Mouse (Mus musculus): Measurements from ENCODE around the gene Xpo5. TPM values are rescaled to one million over a fixed set of nuclear protein-coding genes. Genes with fewer than 3 reads are reported as not detected.

Gene Xpo5
- polyA plus RNA-seq, 1 experiment, result 0.51 TPM

DNA sequence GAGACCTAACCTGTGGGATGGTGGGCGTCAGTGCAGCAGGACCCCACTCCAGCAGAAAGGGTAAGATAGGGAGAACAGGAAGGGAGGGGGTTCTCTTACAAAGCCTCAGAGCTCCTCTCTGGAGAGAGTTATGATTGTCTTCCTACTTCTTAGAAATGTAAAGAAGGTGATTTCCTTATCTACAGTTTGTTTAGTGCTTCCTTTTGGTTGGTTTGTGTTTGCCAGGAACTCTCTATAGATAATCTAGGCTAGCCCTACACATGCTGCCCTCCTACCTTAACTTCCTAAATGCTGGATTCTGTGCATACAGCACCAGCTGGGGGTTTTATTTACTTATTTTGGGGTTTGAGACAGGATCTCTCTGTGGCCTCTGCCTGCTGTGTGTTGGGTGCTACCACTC, 33.5 kb downstream of the Xpo5 start:
- no peaks in the 10 kb centered on the region for H3K9me3 ChIP-seq (ENCODE audit: control insufficient read depth, low read length)
- TF ChIP-seq TAL1 (IDR thresholded peaks at IDR 0.05; ENCODE audit: low read length) (no peak), GATA1 (IDR thresholded peaks at IDR 0.05; ENCODE audit: low read length) (no peak)
- H3K4me3 ChIP-seq (replicated peaks), result no peak overlapping the region
- H3K36me3 ChIP-seq (ENCODE audit: control insufficient read depth), result peaks cover 91% of the 10 kb centered on the region
- no peaks in the 10 kb centered on the region for H3K27me3 ChIP-seq (ENCODE audit: control insufficient read depth)
- H3K4me1 ChIP-seq (ENCODE audit: control insufficient read depth), result peaks cover 23% of the 10 kb centered on the region

DNA sequence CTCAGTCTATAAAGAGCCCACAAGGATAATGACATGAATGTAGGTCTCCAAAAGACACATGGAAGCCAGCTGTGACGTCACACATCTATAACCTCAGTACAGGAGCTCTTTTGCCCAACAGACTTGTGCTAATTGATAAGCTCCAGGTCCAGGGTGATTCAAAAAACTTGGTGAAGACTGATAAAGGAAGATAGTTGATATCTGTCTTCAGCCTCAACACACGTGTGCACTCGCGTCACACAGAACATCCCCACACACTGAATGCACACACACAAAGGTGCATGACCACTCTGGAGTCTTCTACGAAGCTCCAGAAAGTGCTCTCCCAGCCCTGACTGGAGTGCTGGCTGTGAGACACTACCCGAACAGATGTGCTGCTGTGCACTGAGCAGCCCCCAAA, 34.5 kb downstream of the Xpo5 start:
- TF ChIP-seq TAL1 (IDR thresholded peaks at IDR 0.05; ENCODE audit: low read length) (no peak), GATA1 (IDR thresholded peaks at IDR 0.05; ENCODE audit: low read length) (no peak)
- peaks cover 23% of the 10 kb centered on the region for H3K4me1 ChIP-seq (ENCODE audit: control insufficient read depth)
- peaks cover 93% of the 10 kb centered on the region for H3K36me3 ChIP-seq (ENCODE audit: control insufficient read depth)
- no peak overlapping the region for H3K4me3 ChIP-seq (replicated peaks)
- no peaks in the 10 kb centered on the region for H3K9me3 ChIP-seq (ENCODE audit: control insufficient read depth, low read length)
- no peaks in the 10 kb centered on the region for H3K27me3 ChIP-seq (ENCODE audit: control insufficient read depth)

DNA sequence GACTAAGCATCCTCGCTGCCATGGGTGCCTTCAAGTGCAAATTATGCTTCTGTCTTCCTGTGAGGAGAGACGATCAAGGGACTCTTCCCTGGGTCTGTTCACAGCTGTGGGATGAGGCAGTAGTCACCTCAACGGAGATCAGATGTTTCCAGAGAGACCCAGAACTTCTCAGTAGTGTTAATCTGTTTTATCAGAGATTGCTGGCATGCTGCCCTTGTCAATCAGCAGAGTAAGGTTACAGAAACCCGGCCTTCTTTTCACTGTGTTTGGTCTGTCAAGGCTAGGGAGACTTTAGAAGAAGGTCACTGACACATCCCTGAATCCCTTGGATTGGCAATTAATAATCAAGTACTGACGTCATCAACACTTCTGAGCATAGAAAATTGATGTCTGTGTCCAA, 34.9 kb downstream of the Xpo5 start:
- no peaks in the 10 kb centered on the region for H3K9me3 ChIP-seq (ENCODE audit: control insufficient read depth, low read length)
- no peaks in the 10 kb centered on the region for H3K27me3 ChIP-seq (ENCODE audit: control insufficient read depth)
- peaks cover 23% of the 10 kb centered on the region for H3K4me1 ChIP-seq (ENCODE audit: control insufficient read depth)
- TF ChIP-seq TAL1 (IDR thresholded peaks at IDR 0.05; ENCODE audit: low read length) (no peak), GATA1 (IDR thresholded peaks at IDR 0.05; ENCODE audit: low read length) (no peak)
- H3K4me3 ChIP-seq (replicated peaks), result no peak overlapping the region
- H3K36me3 ChIP-seq (ENCODE audit: control insufficient read depth), result peaks cover 93% of the 10 kb centered on the region

DNA sequence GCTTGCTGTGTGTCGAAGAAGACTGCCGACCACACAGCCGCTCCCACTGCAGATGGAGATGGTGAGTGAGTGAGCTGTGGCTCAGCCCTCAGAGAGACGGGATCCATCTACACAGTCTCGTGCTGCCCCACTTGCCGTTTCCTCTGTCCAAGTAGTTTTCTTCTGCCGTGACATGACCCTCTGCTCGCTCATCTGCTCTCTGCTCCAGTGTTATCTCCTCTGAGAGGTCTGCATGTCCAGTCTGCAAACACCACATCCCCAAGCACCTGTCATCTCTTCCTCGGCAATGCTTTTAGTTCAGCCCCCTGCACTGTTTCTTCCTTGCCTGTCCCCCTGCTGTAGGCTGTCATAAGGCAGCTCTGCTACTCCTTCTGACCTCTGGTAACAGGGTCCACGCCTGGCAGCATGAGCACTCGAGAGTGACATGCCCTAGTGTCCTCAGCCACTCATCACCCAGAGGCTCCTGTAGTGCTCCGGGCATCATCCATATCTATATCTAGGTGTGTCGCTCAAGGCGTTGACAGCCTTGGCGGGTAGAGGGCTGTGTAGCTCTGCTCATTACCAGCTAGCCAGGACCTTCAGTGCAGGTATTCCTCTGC, 37.0 kb downstream of the Xpo5 start:
- H3K27me3 ChIP-seq (ENCODE audit: control insufficient read depth), result no peaks in the 10 kb centered on the region
- peaks cover 95% of the 10 kb centered on the region for H3K36me3 ChIP-seq (ENCODE audit: control insufficient read depth)
- peaks cover 23% of the 10 kb centered on the region for H3K4me1 ChIP-seq (ENCODE audit: control insufficient read depth)
- TF ChIP-seq GATA1 (IDR thresholded peaks at IDR 0.05; ENCODE audit: low read length), result no peak
- TF ChIP-seq TAL1 (IDR thresholded peaks at IDR 0.05; ENCODE audit: low read length), result no peak
- H3K4me3 ChIP-seq (replicated peaks), result no peak overlapping the region
- no peaks in the 10 kb centered on the region for H3K9me3 ChIP-seq (ENCODE audit: control insufficient read depth, low read length)

DNA sequence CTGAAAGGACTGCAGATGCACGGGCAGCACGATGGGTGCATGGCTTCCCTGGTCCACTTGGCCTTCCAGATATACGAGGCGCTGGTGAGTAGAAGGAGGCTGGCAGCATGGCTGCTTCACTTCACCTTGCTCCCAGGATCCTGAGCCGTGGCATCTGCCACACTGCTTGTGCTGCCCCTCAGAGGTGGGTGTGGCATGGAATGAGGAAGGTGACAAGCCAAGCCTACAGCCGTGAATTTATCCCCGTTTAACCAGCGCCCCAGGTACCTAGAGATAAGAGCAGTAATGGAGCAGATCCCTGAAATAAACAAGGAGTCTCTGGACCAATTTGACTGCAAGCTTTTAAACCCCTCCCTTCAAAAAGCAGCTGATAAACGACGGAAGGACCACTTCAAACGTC, 38.9 kb downstream of the Xpo5 start:
- Histone ChIP-seq H3K36me3 (ENCODE audit: control insufficient read depth) (peaks cover 96% of the 10 kb centered on the region), H3K4me1 (ENCODE audit: control insufficient read depth) (peaks cover 24% of the 10 kb centered on the region), H3K9me3 (ENCODE audit: control insufficient read depth, low read length) (no peaks in the 10 kb centered on the region), H3K4me3 (replicated peaks) (no peak overlapping the region), H3K27me3 (ENCODE audit: control insufficient read depth) (no peaks in the 10 kb centered on the region)
- TF ChIP-seq GATA1 (IDR thresholded peaks at IDR 0.05; ENCODE audit: low read length), result no peak
- TF ChIP-seq TAL1 (IDR thresholded peaks at IDR 0.05; ENCODE audit: low read length), result no peak

DNA sequence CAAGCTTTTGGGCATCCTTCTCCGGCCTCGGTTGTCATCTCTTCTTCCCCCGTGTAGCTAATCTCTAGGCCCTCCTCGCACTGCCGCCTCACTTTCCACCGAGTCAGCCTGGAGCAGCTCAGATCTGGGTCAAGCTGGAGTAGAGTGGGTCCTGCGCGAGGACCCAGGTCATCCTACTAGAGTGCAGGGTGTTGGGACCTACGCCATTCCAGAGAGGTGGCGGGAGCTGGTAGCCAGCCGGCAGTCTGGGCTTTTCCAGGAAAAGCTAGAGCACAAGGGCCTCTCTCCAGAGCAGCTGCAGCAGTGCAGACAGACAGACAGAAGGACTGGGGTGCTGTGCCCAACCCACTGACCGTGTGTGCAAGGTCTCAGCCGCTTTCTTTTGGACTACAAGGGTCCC, 39.7 kb downstream of the Xpo5 start:
- Histone ChIP-seq H3K27me3 (ENCODE audit: control insufficient read depth) (no peaks in the 10 kb centered on the region), H3K9me3 (ENCODE audit: control insufficient read depth, low read length) (no peaks in the 10 kb centered on the region), H3K4me1 (ENCODE audit: control insufficient read depth) (peaks cover 24% of the 10 kb centered on the region), H3K4me3 (replicated peaks) (no peak overlapping the region), H3K36me3 (ENCODE audit: control insufficient read depth) (peaks cover 93% of the 10 kb centered on the region)
- no peak for TF ChIP-seq GATA1 (IDR thresholded peaks at IDR 0.05; ENCODE audit: low read length)
- TF ChIP-seq TAL1 (IDR thresholded peaks at IDR 0.05; ENCODE audit: low read length), result no peak

DNA sequence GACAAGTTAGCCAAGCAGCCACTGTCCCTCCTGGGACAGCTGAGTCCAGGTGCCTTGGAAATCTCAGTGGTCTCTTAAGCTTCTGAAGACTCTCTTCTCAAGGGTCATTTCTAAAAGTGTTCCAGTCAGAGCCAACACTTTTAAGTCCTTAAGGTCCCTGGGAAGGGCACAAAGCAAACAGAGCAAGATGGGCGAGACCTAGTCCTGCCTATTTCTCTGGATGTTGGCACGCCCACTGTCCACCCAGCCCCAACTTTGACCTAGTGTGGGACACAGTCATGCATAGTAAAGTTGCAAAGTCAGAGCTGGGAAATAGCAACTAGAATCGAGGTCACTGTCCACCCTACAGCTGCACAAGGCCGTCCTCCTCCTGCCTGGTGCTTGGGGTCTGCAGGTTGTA, 40.4 kb downstream of the Xpo5 start:
- Histone ChIP-seq H3K9me3 (ENCODE audit: control insufficient read depth, low read length) (no peaks in the 10 kb centered on the region), H3K4me1 (ENCODE audit: control insufficient read depth) (peaks cover 23% of the 10 kb centered on the region), H3K36me3 (ENCODE audit: control insufficient read depth) (peaks cover 87% of the 10 kb centered on the region), H3K27me3 (ENCODE audit: control insufficient read depth) (no peaks in the 10 kb centered on the region), H3K4me3 (replicated peaks) (no peak overlapping the region)
- TF ChIP-seq GATA1 (IDR thresholded peaks at IDR 0.05; ENCODE audit: low read length), result no peak
- TF ChIP-seq TAL1 (IDR thresholded peaks at IDR 0.05; ENCODE audit: low read length), result no peak

DNA sequence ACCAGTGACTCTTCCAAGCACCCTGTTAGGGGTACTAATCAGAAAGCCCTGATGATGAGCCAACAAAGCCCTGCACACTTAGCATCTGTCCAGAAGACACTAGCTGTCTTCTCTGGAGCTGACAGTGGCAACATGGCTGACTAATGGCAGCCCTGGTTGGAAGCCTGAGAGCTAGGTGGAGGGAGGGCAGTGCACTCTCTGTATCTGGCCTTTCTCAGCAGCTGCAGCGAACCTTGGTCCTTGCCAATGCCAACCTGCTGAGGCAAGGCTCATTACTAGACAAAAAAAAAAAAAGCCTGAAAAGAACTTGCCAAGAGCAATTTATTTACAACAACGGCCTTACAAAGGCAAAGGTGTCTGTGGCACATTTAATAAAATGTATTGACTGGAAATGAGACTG, 41.0 kb downstream of the Xpo5 start:
- H3K4me1 ChIP-seq (ENCODE audit: control insufficient read depth), result peaks cover 25% of the 10 kb centered on the region
- H3K4me3 ChIP-seq (replicated peaks), result no peak overlapping the region
- no peaks in the 10 kb centered on the region for H3K27me3 ChIP-seq (ENCODE audit: control insufficient read depth)
- no peak for TF ChIP-seq GATA1 (IDR thresholded peaks at IDR 0.05; ENCODE audit: low read length)
- TF ChIP-seq TAL1 (IDR thresholded peaks at IDR 0.05; ENCODE audit: low read length), result no peak
- H3K9me3 ChIP-seq (ENCODE audit: control insufficient read depth, low read length), result no peaks in the 10 kb centered on the region
- H3K36me3 ChIP-seq (ENCODE audit: control insufficient read depth), result peaks cover 81% of the 10 kb centered on the region

DNA sequence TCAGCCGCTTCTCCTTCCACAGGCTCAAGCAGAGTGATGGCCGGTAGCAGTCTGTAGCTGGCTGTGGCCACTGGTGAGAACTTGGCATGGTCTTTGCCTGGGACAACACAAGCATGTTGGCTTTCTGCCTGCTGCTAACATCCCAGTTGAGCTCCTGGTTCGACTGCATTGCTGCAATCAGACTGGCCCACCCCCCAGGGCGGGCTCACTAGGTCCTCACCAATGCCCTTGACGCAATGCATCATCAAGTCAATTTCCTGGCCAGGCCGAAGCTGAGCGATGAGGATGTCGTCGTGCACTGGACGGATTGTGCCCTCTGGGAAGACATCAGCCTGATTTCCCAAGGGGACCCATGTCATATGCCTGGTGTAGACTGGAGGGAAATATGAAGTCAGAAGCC, 42.0 kb downstream of the Xpo5 start:
- TF ChIP-seq GATA1 (IDR thresholded peaks at IDR 0.05; ENCODE audit: low read length), result no peak
- no peak for TF ChIP-seq TAL1 (IDR thresholded peaks at IDR 0.05; ENCODE audit: low read length)
- Histone ChIP-seq H3K27me3 (ENCODE audit: control insufficient read depth) (no peaks in the 10 kb centered on the region), H3K9me3 (ENCODE audit: control insufficient read depth, low read length) (no peaks in the 10 kb centered on the region), H3K36me3 (ENCODE audit: control insufficient read depth) (peaks cover 81% of the 10 kb centered on the region), H3K4me3 (replicated peaks) (no peak overlapping the region), H3K4me1 (ENCODE audit: control insufficient read depth) (peaks cover 34% of the 10 kb centered on the region)

Measured in erythroblast, embryonic 14.5 days (primary cell).